Mouse (Mus musculus) megakaryocyte-erythroid progenitor cell, adult 5-6 weeks (primary cell): ENCODE data around the gene Ninl. TPM values are rescaled to one million over a fixed set of nuclear protein-coding genes. Genes with fewer than 3 reads are reported as not detected.

ENCODE experiments used
- total RNA-seq, 2 experiments: library from RNA; stranded (forward) in 1 of 2; stranded (reverse) in 1 of 2; fragments of 200-1000, 215-1000 nt in 1 of 2; fragments of >200 nt in 1 of 2; fragmentation: Nextera tagmentation in 1 of 2; gene quantifications; 2 replicates each; pipeline ENCODE4 v1.2.3; 2014 to 2017

The Ninl gene
- total RNA-seq, 2 experiments from 2014 or later = 6.1 to 11.2 TPM

Other genes with a start within 250 kb of the Ninl start
- 9.5 and 13.2 TPM in 2 replicates for gene Abhd12, start 134.6 kb downstream of the Ninl start, total RNA-seq (2014; fragmentation: Nextera tagmentation)
- gene Abhd12, start 134.6 kb downstream of the Ninl start, total RNA-seq (2017) = 21.8 and 45.1 TPM in 2 replicates
- 41.8 and 68.1 TPM in 2 replicates for gene Gins1, start 134.0 kb downstream of the Ninl start, total RNA-seq (2014; fragmentation: Nextera tagmentation)
- 87.4 and 115 TPM in 2 replicates for gene Gins1, start 134.0 kb downstream of the Ninl start, total RNA-seq (2017)
- gene Nanp, start within 50 bp of the Ninl start, total RNA-seq (2014; fragmentation: Nextera tagmentation) = 35.5 and 42.2 TPM in 2 replicates
- gene Nanp, start within 50 bp of the Ninl start, total RNA-seq (2017) = 26.2 and 38.6 TPM in 2 replicates
- gene Gm14151, start 53.0 kb upstream of the Ninl start, total RNA-seq (2014; fragmentation: Nextera tagmentation) = not detected in 2 replicates
- not detected in 2 replicates for gene Gm14151, start 53.0 kb upstream of the Ninl start, total RNA-seq (2017)
- not detected in 2 replicates for gene Gm14147, start 58.9 kb upstream of the Ninl start, total RNA-seq (2014; fragmentation: Nextera tagmentation)
- not detected in 2 replicates for gene Gm14147, start 58.9 kb upstream of the Ninl start, total RNA-seq (2017)